Mouse (Mus musculus): ENCODE measurements at regions not wholly inside any gene's neighbourhood (a gene's known extent, or its start where the extent isn't known, plus 50 kb on each side); places are given as distances from the start of the nearest gene placed in this dataset.

DNA sequence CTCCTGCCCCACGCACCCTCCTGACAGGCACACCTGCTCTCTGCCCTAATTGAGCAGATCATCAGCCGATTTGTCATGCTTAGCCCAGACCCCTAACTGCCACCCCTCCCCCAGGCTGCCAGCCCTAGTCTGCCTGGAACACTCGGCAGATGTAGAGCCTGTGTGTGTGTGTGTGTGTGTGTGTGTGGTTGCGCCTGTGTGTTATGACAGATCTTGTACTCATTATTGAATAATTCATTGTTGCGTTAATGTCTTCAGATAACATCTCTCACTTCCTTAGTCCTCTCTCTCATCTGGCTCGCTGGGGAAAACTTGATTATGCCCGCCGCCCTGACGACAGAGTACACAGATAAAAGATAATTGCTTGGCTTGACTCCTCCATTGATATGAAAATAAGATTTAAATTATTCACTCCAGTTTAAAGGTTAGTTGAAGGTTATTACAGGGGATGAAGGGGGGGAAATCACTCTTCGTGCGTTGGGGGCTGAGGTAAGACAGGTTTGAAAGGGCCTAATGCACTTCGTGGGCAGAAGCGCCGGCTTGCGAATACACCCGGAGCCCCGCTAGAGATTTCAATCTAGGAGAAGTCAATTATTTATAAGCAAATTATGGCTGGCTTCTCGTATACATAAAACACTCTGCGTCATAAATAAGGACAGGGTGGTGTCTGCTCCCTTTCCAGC lies 260.3 kb upstream of the Tle3 start:
- Histone ChIP-seq H3K36me3 (ENCODE audit: insufficient read depth, low read length) (no peaks in the 10 kb centered on the region), H3K27me3 (ENCODE audit: insufficient read depth, low read length) (peaks cover 30% of the 10 kb centered on the region), H3K4me3 (replicated peaks; ENCODE audit: low read length) (no peak overlapping the region), H3K9me3 (ENCODE audit: low read length) (no peaks in the 10 kb centered on the region), H3K4me1 (replicated peaks; ENCODE audit: low read depth, low read length) (peaks cover 37% of the 10 kb centered on the region)
- TF ChIP-seq NANOG (IDR thresholded peaks at IDR 0.05; ENCODE audit: borderline replicate concordance, low read length) (no peak; the same call in 1 of the 2 replicates), CTCF (conservative IDR thresholded peaks at IDR 0.05; ENCODE audit: low read length) (no peak), POU5F1 (IDR thresholded peaks at IDR 0.05; ENCODE audit: borderline replicate concordance, low read length) (no peak)

DNA sequence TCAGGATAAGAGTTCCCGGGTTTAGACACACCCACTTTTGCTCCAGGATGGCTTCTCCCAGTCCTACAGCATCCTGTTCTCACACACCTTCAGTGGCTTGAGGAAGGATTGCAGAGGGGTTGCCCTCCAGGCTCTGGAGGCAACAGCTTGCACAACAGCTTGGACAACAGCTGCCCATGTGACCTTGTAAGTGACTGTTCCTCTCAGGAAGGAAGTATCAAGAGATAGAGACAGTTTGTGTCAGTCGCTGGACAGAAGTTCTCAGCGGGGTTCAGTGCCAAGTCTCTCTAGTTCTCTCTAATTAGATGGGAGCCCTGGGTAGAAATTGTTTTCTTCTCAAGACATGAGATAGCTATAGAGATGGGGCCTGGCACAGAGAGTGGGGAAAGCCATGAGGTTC lies 252.9 kb upstream of the Tle3 start:
- Histone ChIP-seq H3K9me3 (ENCODE audit: low read length) (no peaks in the 10 kb centered on the region), H3K36me3 (ENCODE audit: insufficient read depth, low read length) (no peaks in the 10 kb centered on the region), H3K27me3 (ENCODE audit: insufficient read depth, low read length) (peaks cover 45% of the 10 kb centered on the region), H3K4me1 (replicated peaks; ENCODE audit: low read depth, low read length) (peaks cover 7% of the 10 kb centered on the region; the same call in 1 of the 2 replicates), H3K4me3 (replicated peaks; ENCODE audit: low read length) (no peak overlapping the region)
- TF ChIP-seq CTCF (conservative IDR thresholded peaks at IDR 0.05; ENCODE audit: low read length): no peak
- no peak for TF ChIP-seq NANOG (IDR thresholded peaks at IDR 0.05; ENCODE audit: borderline replicate concordance, low read length)
- TF ChIP-seq POU5F1 (IDR thresholded peaks at IDR 0.05; ENCODE audit: borderline replicate concordance, low read length): no peak

- Histone ChIP-seq H3K4me3 (replicated peaks; ENCODE audit: low read length) (no peak overlapping the region), H3K4me1 (replicated peaks; ENCODE audit: low read depth, low read length) (peaks cover 7% of the 10 kb centered on the region; the same call in 1 of the 2 replicates), H3K27me3 (ENCODE audit: insufficient read depth, low read length) (peaks cover 39% of the 10 kb centered on the region), H3K36me3 (ENCODE audit: insufficient read depth, low read length) (no peaks in the 10 kb centered on the region), H3K9me3 (ENCODE audit: low read length) (no peaks in the 10 kb centered on the region)
- TF ChIP-seq CTCF (conservative IDR thresholded peaks at IDR 0.05; ENCODE audit: low read length) (no peak), POU5F1 (IDR thresholded peaks at IDR 0.05; ENCODE audit: borderline replicate concordance, low read length) (no peak), NANOG (IDR thresholded peaks at IDR 0.05; ENCODE audit: borderline replicate concordance, low read length) (no peak)
These were observed 251.6 kb upstream of the Tle3 start for GRCm38 (mm10) chr9:61120531-61120930.

- Histone ChIP-seq H3K36me3 (ENCODE audit: insufficient read depth, low read length) (no peaks in the 10 kb centered on the region), H3K9me3 (ENCODE audit: low read length) (0 out of 2 replicates have a peak, but pooled peaks cover 2% of the 10 kb centered on the region), H3K4me3 (replicated peaks; ENCODE audit: low read length) (no peak overlapping the region), H3K27me3 (ENCODE audit: insufficient read depth, low read length) (peaks cover 42% of the 10 kb centered on the region), H3K4me1 (replicated peaks; ENCODE audit: low read depth, low read length) (peaks cover 7% of the 10 kb centered on the region; the same call in 1 of the 2 replicates)
- TF ChIP-seq NANOG (IDR thresholded peaks at IDR 0.05; ENCODE audit: borderline replicate concordance, low read length): no peak
- no peak for TF ChIP-seq CTCF (conservative IDR thresholded peaks at IDR 0.05; ENCODE audit: low read length)
- TF ChIP-seq POU5F1 (IDR thresholded peaks at IDR 0.05; ENCODE audit: borderline replicate concordance, low read length): no peak
These were observed 251.2 kb upstream of the Tle3 start for GRCm38 (mm10) chr9:61120931-61121391.

- TF ChIP-seq CTCF (conservative IDR thresholded peaks at IDR 0.05; ENCODE audit: low read length) (no peak), NANOG (IDR thresholded peaks at IDR 0.05; ENCODE audit: borderline replicate concordance, low read length) (no peak), POU5F1 (IDR thresholded peaks at IDR 0.05; ENCODE audit: borderline replicate concordance, low read length) (no peak)
- Histone ChIP-seq H3K4me1 (replicated peaks; ENCODE audit: low read depth, low read length) (peaks cover 9% of the 10 kb centered on the region; the same call in 1 of the 2 replicates), H3K36me3 (ENCODE audit: insufficient read depth, low read length) (no peaks in the 10 kb centered on the region), H3K4me3 (replicated peaks; ENCODE audit: low read length) (no peak overlapping the region), H3K9me3 (ENCODE audit: low read length) (0 out of 2 replicates have a peak, but pooled peaks cover 5% of the 10 kb centered on the region), H3K27me3 (ENCODE audit: insufficient read depth, low read length) (peaks cover 38% of the 10 kb centered on the region)
These were observed 248.7 kb upstream of the Tle3 start for GRCm38 (mm10) chr9:61123431-61123830.

- no peak overlapping the region for H3K4me3 ChIP-seq (replicated peaks; ENCODE audit: low read length)
- H3K9me3 ChIP-seq (ENCODE audit: low read length): 0 out of 2 replicates have a peak, but pooled peaks cover 5% of the 10 kb centered on the region
- H3K4me1 ChIP-seq (replicated peaks; ENCODE audit: low read depth, low read length): peaks cover 27% of the 10 kb centered on the region
- peaks cover 26% of the 10 kb centered on the region for H3K27me3 ChIP-seq (ENCODE audit: insufficient read depth, low read length)
- no peaks in the 10 kb centered on the region for H3K36me3 ChIP-seq (ENCODE audit: insufficient read depth, low read length)
- TF ChIP-seq POU5F1 (IDR thresholded peaks at IDR 0.05; ENCODE audit: borderline replicate concordance, low read length) (no peak), NANOG (IDR thresholded peaks at IDR 0.05; ENCODE audit: borderline replicate concordance, low read length) (no peak), CTCF (conservative IDR thresholded peaks at IDR 0.05; ENCODE audit: low read length) (no peak)
These were observed 246.4 kb upstream of the Tle3 start for GRCm38 (mm10) chr9:61125769-61126168.

DNA sequence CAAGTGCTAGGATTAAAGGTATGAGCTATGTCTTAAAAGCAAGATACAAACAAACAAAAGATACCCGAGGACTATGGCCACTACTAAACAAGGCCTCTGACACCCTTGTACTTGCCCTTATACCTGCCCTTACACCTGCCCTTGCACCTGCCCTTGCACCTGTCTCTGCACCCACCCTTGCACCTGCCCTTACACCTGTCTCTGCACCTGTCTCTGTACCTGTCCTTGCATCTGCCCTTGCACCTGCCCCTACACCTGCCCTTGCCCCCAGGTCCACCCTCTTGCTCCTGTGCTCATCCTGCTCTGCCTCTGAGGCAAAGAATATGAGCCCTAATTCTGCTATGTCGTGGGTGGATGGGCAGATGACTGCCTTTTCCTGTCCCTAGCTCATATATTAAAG lies 244.1 kb upstream of the Tle3 start:
- Histone ChIP-seq H3K4me3 (replicated peaks; ENCODE audit: low read length) (no peak overlapping the region), H3K4me1 (replicated peaks; ENCODE audit: low read depth, low read length) (peaks cover 31% of the 10 kb centered on the region), H3K9me3 (ENCODE audit: low read length) (0 out of 2 replicates have a peak, but pooled peaks cover 5% of the 10 kb centered on the region), H3K27me3 (ENCODE audit: insufficient read depth, low read length) (peaks cover 15% of the 10 kb centered on the region), H3K36me3 (ENCODE audit: insufficient read depth, low read length) (no peaks in the 10 kb centered on the region)
- TF ChIP-seq CTCF (conservative IDR thresholded peaks at IDR 0.05; ENCODE audit: low read length) (no peak), POU5F1 (IDR thresholded peaks at IDR 0.05; ENCODE audit: borderline replicate concordance, low read length) (no peak), NANOG (IDR thresholded peaks at IDR 0.05; ENCODE audit: borderline replicate concordance, low read length) (no peak)

GRCm38 (mm10) chr9:61129186-61129585 lies 243.0 kb upstream of the Tle3 start:
- Histone ChIP-seq H3K9me3 (ENCODE audit: low read length) (0 out of 2 replicates have a peak, but pooled peaks cover 5% of the 10 kb centered on the region), H3K4me3 (replicated peaks; ENCODE audit: low read length) (no peak overlapping the region), H3K36me3 (ENCODE audit: insufficient read depth, low read length) (no peaks in the 10 kb centered on the region), H3K4me1 (replicated peaks; ENCODE audit: low read depth, low read length) (peaks cover 31% of the 10 kb centered on the region), H3K27me3 (ENCODE audit: insufficient read depth, low read length) (peaks cover 13% of the 10 kb centered on the region)
- TF ChIP-seq POU5F1 (IDR thresholded peaks at IDR 0.05; ENCODE audit: borderline replicate concordance, low read length): no peak
- no peak for TF ChIP-seq CTCF (conservative IDR thresholded peaks at IDR 0.05; ENCODE audit: low read length)
- TF ChIP-seq NANOG (IDR thresholded peaks at IDR 0.05; ENCODE audit: borderline replicate concordance, low read length): no peak
